ENCODE assay signal across 9 mouse cellular contexts in the genomic region with DNA sequence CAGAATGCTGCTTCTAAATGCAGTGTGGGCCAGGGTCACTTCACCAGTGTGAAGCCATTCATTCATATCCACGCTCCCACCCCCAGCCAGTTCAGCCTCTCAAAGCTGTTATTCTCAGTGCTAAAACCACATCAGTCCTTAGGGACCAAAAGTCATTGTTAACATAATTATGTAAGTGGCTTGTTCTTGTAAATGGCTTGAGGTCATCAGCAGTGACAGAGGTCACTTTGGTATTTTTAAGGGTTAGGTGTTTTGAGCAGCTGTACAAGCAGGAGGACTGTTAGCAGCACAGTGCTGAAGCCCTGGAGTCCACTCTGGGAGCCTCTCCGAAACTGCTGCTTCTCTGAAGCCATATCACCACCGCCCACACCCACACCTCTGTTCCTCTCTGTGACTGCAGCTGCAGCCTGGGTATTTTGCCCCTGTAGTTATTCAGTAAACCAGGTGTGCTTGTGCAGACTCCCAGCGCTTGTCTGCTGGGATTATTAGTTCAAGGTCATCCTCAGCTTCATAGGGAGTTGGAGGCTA. TPM values are rescaled to one million over a fixed set of nuclear protein-coding genes. Genes with fewer than 3 reads are reported as not detected.
DNase-seq lines count a peak whose midpoint lies in the region; ATAC-seq and TF ChIP-seq lines count a peak whose summit lies in the region.
"Had no signal": no experiment of that assay in that cellular context is flagged by ENCODE, and none has a peak within 500 bp of the region (broad histone marks: within the 10 kb centered on the region; RNA-seq: fewer than 3 reads in every experiment).

No protein-coding gene starts in this region.

- peaks cover 16% of the 10 kb centered on the region for H3K36me3 ChIP-seq in hindbrain, embryonic 13.5 days
- H3K36me3 ChIP-seq in hindbrain, embryonic 10.5 days: peaks cover 30% of the 10 kb centered on the region
- H3K36me3 ChIP-seq in CH12.LX (replicated peaks in 1 of 2; ENCODE audit: control insufficient read depth in 1 of 2, insufficient read depth in 1 of 2, low read length in 1 of 2): peaks cover 17 to 54% of the 10 kb centered on the region in 2 experiments

- no peaks in the 10 kb centered on the region for H3K27me3 ChIP-seq in hindbrain, embryonic 13.5 days
- no peaks in the 10 kb centered on the region for H3K27me3 ChIP-seq in hindbrain, embryonic 10.5 days (ENCODE audit: insufficient read depth, poor library complexity, severe bottlenecking)
- no peaks in the 10 kb centered on the region for H3K27me3 ChIP-seq in CH12.LX (replicated peaks)
- H3K27me3 ChIP-seq: limb, embryonic 13.5 days had no signal

- dilution Hi-C loops in CH12.LX (cut with MboI; ENCODE audit: extremely low pct_ligation_motif_present, extremely low pct_unique_long_range_greater_than_20kb, low sequenced_read_pairs): no loop called here

- no peak for TF ChIP-seq POLR2A in CH12.LX (IDR thresholded peaks at IDR 0.05; ENCODE audit: low read depth, low read length)

- no peak; the same call in 1 of the 2 replicates for TF ChIP-seq RAD21 in CH12.LX (IDR thresholded peaks at IDR 0.05; ENCODE audit: low read depth, low read length)

- peak; percentile 73 for TF ChIP-seq EP300 in CH12.LX (IDR thresholded peaks at IDR 0.05; ENCODE audit: low read length)

- no peak for DNase-seq in hindbrain, embryonic 10.5 days (ENCODE audit: low spot score)
- peak; percentile 77 for DNase-seq in CH12.LX (ENCODE audit: extremely low read depth)
- DNase-seq in mesoderm, embryonic 11.5 days (ENCODE audit: low read depth, low spot score): peak; percentile 19
- DNase-seq in cerebellum, adult 9-10 months: no peak
- no peak for DNase-seq in left cerebral cortex, postnatal 4 days
- no peak for DNase-seq in frontal cortex, postnatal 36 days (ENCODE audit: low spot score in 2 of 2)

- no peak overlapping the region for H3K9ac ChIP-seq in hindbrain, embryonic 13.5 days
- H3K9ac ChIP-seq in CH12.LX (ENCODE audit: insufficient read depth, low read depth): peak overlapping the region; percentile 28; the same call in 1 of the 2 replicates
- H3K9ac ChIP-seq: limb, embryonic 13.5 days had no signal

- H3K4me3 ChIP-seq in hindbrain, embryonic 13.5 days: no peak overlapping the region
- H3K4me3 ChIP-seq in hindbrain, embryonic 10.5 days: no peak overlapping the region
- H3K4me3 ChIP-seq in CH12.LX (replicated peaks in 1 of 3; ENCODE audit: low read depth in 2 of 3, low read length in 2 of 3, poor library complexity in 1 of 3): peak overlapping the region in 1 of 3 experiments; percentile 50
- H3K4me3 ChIP-seq: limb, embryonic 13.5 days had no signal

- no peaks in the 10 kb centered on the region for H3K9me3 ChIP-seq in hindbrain, embryonic 13.5 days
- no peaks in the 10 kb centered on the region for H3K9me3 ChIP-seq in hindbrain, embryonic 10.5 days
- no peaks in the 10 kb centered on the region for H3K9me3 ChIP-seq in CH12.LX (replicated peaks; ENCODE audit: low read length)
- H3K9me3 ChIP-seq: limb, embryonic 13.5 days had no signal

- H3K4me1 ChIP-seq in hindbrain, embryonic 13.5 days (replicated peaks): peaks cover 34% of the 10 kb centered on the region
- H3K4me1 ChIP-seq in hindbrain, embryonic 10.5 days (replicated peaks): peaks cover 24% of the 10 kb centered on the region
- H3K4me1 ChIP-seq in CH12.LX (ENCODE audit: control insufficient read depth in 1 of 2, insufficient read depth in 2 of 2): peaks cover 62 to 93% of the 10 kb centered on the region in 2 experiments

- peak overlapping the region; percentile 45; the same call in 1 of the 2 replicates for H3K27ac ChIP-seq in hindbrain, embryonic 13.5 days
- no peak overlapping the region for H3K27ac ChIP-seq in hindbrain, embryonic 10.5 days
- peak overlapping the region; percentile 99 for H3K27ac ChIP-seq in CH12.LX (ENCODE audit: insufficient read depth, low read depth)
- H3K27ac ChIP-seq: limb, embryonic 13.5 days had no signal

- in situ Hi-C loops in CH12.LX (cut with MboI; ENCODE audit: low pct_ligation_motif_present, low pct_unique_long_range_greater_than_20kb, low sequenced_read_pairs): no loop called here

- no peak overlapping the region for H3K4me2 ChIP-seq in hindbrain, embryonic 13.5 days
- H3K4me2 ChIP-seq in CH12.LX (ENCODE audit: insufficient read depth, low read depth, poor library complexity, severe bottlenecking): peak overlapping the region; percentile 97
- H3K4me2 ChIP-seq: limb, embryonic 13.5 days had no signal

- WGBS in hindbrain, embryonic 13.5 days: 66% methylated on average over 4 of the region's 4 CpGs
- WGBS in hindbrain, embryonic 10.5 days: 80% methylated on average over 4 of the region's 4 CpGs

- no peak for ATAC-seq in hindbrain, embryonic 13.5 days (ENCODE audit: low FRiP score)
- ATAC-seq in inflammation-experienced regulatory T-cells, adult 6 months: peak; percentile 36

- H3K79me2 ChIP-seq in CH12.LX (replicated peaks; ENCODE audit: control insufficient read depth, extremely low read depth, insufficient read depth, poor library complexity, severe bottlenecking): peaks cover 80% of the 10 kb centered on the region

- intact Hi-C loops in left cerebral cortex, postnatal 4 days (cut with DNase I): no loop called here

- TF ChIP-seq CTCF in CH12.LX (conservative IDR thresholded peaks at IDR 0.05 in 1 of 2, IDR thresholded peaks at IDR 0.05 in 1 of 2; ENCODE audit: low read depth in 2 of 2, low read length in 2 of 2): no peak

TF ChIP-seq in CH12.LX, 34 proteins besides CTCF, POLR2A, EP300 and RAD21:
- TF ChIP-seq JUND (conservative IDR thresholded peaks at IDR 0.05; ENCODE audit: low read depth, low read length) (no peak; the same call in 1 of the 2 replicates), ZMIZ1 (IDR thresholded peaks at IDR 0.05; ENCODE audit: low read depth, low read length) (0 out of 2 replicates have a peak, but pooled peaks have one; percentile 11), MEF2A (IDR thresholded peaks at IDR 0.05; ENCODE audit: borderline replicate concordance, low read depth, low read length) (peak; percentile 77; the same call in 1 of the 2 replicates), ETS1 (conservative IDR thresholded peaks at IDR 0.05; ENCODE audit: low read depth, low read length) (peak; percentile 92), E2F4 (IDR thresholded peaks at IDR 0.05; ENCODE audit: insufficient replicate concordance, low read depth, low read length) (no peak), MAFK (IDR thresholded peaks at IDR 0.05; ENCODE audit: insufficient replicate concordance, low read length) (no peak), UBTF (IDR thresholded peaks at IDR 0.05; ENCODE audit: low read depth, low read length) (peak; percentile 27; the same call in 1 of the 2 replicates), IRF4 (IDR thresholded peaks at IDR 0.05; ENCODE audit: low read depth, low read length) (peak; percentile 72), SIN3A (IDR thresholded peaks at IDR 0.05; ENCODE audit: low read length) (0 out of 2 replicates have a peak, but pooled peaks have one; percentile 8), TBP (conservative IDR thresholded peaks at IDR 0.05; ENCODE audit: low read depth, low read length) (no peak), NRF1 (IDR thresholded peaks at IDR 0.05; ENCODE audit: low read depth, low read length) (0 out of 2 replicates have a peak, but pooled peaks have one; percentile 19), BHLHE40 (IDR thresholded peaks at IDR 0.05; ENCODE audit: low read depth, low read length) (peak; percentile 50), MYC (IDR thresholded peaks at IDR 0.05; ENCODE audit: low read depth, low read length) (0 out of 2 replicates have a peak, but pooled peaks have one; percentile 6), MXI1 (IDR thresholded peaks at IDR 0.05; ENCODE audit: low read depth, low read length) (peak; percentile 49; the same call in 1 of the 2 replicates), TCF12 (IDR thresholded peaks at IDR 0.05; ENCODE audit: low read depth, low read length) (peak; percentile 95), CHD2 (IDR thresholded peaks at IDR 0.05; ENCODE audit: low read length) (peak; percentile 48; the same call in 1 of the 2 replicates)
TF ChIP-seq in CH12.LX: peak in this region for 12.

RNA-seq across cellular contexts. Expression of gene Ptpn1, which starts 27.6 kb away (rescaled TPM):
- polyA plus RNA-seq in hindbrain, embryonic 13.5 days (2015; fragmentation: Nextera tagmentation; extraction: Ambion mirVana): 96.3 and 98.0 TPM in 2 replicates
- polyA plus RNA-seq in hindbrain, embryonic 10.5 days (2016; fragmentation: Nextera tagmentation; extraction: Ambion mirVana): 75.9 and 86.1 TPM in 2 replicates
- total RNA-seq in CH12.LX (2012; rRNA removed): 77.6 and 90.0 TPM in 2 replicates
- total RNA-seq in CH12.LX (2014; rRNA removed): 69.8 and 78.5 TPM in 2 replicates
- polyA plus RNA-seq in CH12.LX (2012; ENCODE audit: insufficient read length, low read depth): 131 and 139 TPM in 2 replicates
- polyA plus RNA-seq in inflammation-experienced regulatory T-cells, adult 6 months (2017; shearing (Covaris generic)): 100 to 1,000 TPM; 121 to 180 (median 127) TPM
- 10 to 100 TPM; 66.8 to 68.7 TPM for total RNA-seq in left cerebral cortex, postnatal 4 days (2021)

RNA-seq across cellular contexts. Expression of gene Ripor3, which starts 51.0 kb away (rescaled TPM):
- 0.26 and 0.31 TPM in 2 replicates for polyA plus RNA-seq in hindbrain, embryonic 13.5 days (2015; fragmentation: Nextera tagmentation; extraction: Ambion mirVana)
- 0.57 and 0.71 TPM in 2 replicates for polyA plus RNA-seq in hindbrain, embryonic 10.5 days (2016; fragmentation: Nextera tagmentation; extraction: Ambion mirVana)
- total RNA-seq in CH12.LX (2012; rRNA removed): 0.17 TPM in 1 of 2 replicates, not detected in the other
- not detected in 2 replicates for total RNA-seq in CH12.LX (2014; rRNA removed)
- not detected in 2 replicates for polyA plus RNA-seq in CH12.LX (2012; ENCODE audit: insufficient read length, low read depth)
- polyA plus RNA-seq in inflammation-experienced regulatory T-cells, adult 6 months (2017; shearing (Covaris generic)): under 1 TPM; 0.16 to 0.49 (median 0.33) TPM
- total RNA-seq in left cerebral cortex, postnatal 4 days (2021): under 1 TPM; 0.52 to 0.64 TPM

Comparison
In these comparisons a context has a peak if more than half of its experiments do, and no peak if none do; other contexts are left out.
1. DNase-seq: peak in CH12.LX (single experiment) and mesoderm, embryonic 11.5 days (single experiment); none in hindbrain, embryonic 10.5 days (single experiment), cerebellum, adult 9-10 months (single experiment), left cerebral cortex, postnatal 4 days (single experiment) and frontal cortex, postnatal 36 days (0 of 2).